Mouse (Mus musculus): ENCODE results near the gene Plcb2. TPM values are rescaled to one million over a fixed set of nuclear protein-coding genes. Genes with fewer than 3 reads are reported as not detected.

Plcb2 gene
- polyA plus RNA-seq, 1 experiment from 2014 or later, result 1.4 TPM

- 7% methylated on average over 51 of the region's 51 CpGs for WGBS
- Histone ChIP-seq H3K4me1 (replicated peaks; ENCODE audit: insufficient read depth, low read length) (peaks cover 17% of the 10 kb centered on the region), H3K36me3 (ENCODE audit: insufficient read depth, low read length) (no peaks in the 10 kb centered on the region), H3K27ac (no peak overlapping the region), H3K9ac (ENCODE audit: low read depth, low read length) (no peak overlapping the region; the same call in 1 of the 2 replicates), H3K9me3 (replicated peaks; ENCODE audit: low read length) (no peaks in the 10 kb centered on the region), H3K27me3 (ENCODE audit: insufficient read depth, low read length) (peaks cover 64% of the 10 kb centered on the region), H3K4me2 (ENCODE audit: low read length) (peak overlapping the region; percentile 63), H3K4me3 (replicated peaks; ENCODE audit: low read depth, low read length) (peak overlapping the region; percentile 45)
- DNase-seq (ENCODE audit: low spot score) (no peak), ATAC-seq (replicated peaks; ENCODE audit: low FRiP score, low read depth) (0 out of 2 replicates have a peak, but pooled peaks have one; percentile 8)
- no peak for TF ChIP-seq CTCF (IDR thresholded peaks at IDR 0.05; ENCODE audit: low read depth)
These were observed 26.0 kb downstream of the Plcb2 start for GRCm38 (mm10) chr2:118701971-118702882.

DNA sequence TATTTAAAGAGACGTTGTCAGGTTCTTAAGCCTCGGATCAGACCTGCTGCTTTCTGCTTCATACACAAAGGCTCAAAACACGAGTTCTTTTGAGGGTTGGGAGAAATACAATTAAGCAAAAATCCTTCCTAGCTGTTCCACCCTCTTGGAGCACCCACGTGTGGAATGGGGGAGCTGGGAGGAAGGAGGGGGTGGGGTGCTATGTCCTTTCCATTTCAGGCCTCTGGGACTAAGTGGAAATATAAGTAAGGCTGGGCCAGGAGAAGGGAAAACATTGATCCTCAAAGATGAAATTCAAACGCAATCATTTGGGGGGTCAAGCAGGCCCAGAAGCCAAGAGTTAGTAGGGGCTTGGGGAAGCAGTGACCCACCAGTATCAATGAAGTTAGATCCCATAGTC is 27.1 kb downstream of the Plcb2 start:
- no peaks in the 10 kb centered on the region for H3K36me3 ChIP-seq (ENCODE audit: insufficient read depth, low read length)
- H3K4me2 ChIP-seq (ENCODE audit: low read length), result no peak overlapping the region
- H3K27ac ChIP-seq, result no peak overlapping the region
- H3K9ac ChIP-seq (ENCODE audit: low read depth, low read length), result no peak overlapping the region
- H3K9me3 ChIP-seq (replicated peaks; ENCODE audit: low read length), result no peaks in the 10 kb centered on the region
- H3K4me1 ChIP-seq (replicated peaks; ENCODE audit: insufficient read depth, low read length), result peaks cover 17% of the 10 kb centered on the region
- H3K4me3 ChIP-seq (replicated peaks; ENCODE audit: low read depth, low read length), result no peak overlapping the region
- ATAC-seq (replicated peaks; ENCODE audit: low FRiP score, low read depth) (no peak), DNase-seq (ENCODE audit: low spot score) (no peak)
- WGBS, result 22% methylated on average over 5 of the region's 5 CpGs
- H3K27me3 ChIP-seq (ENCODE audit: insufficient read depth, low read length), result peaks cover 60% of the 10 kb centered on the region
- TF ChIP-seq CTCF (IDR thresholded peaks at IDR 0.05; ENCODE audit: low read depth), result no peak

DNA sequence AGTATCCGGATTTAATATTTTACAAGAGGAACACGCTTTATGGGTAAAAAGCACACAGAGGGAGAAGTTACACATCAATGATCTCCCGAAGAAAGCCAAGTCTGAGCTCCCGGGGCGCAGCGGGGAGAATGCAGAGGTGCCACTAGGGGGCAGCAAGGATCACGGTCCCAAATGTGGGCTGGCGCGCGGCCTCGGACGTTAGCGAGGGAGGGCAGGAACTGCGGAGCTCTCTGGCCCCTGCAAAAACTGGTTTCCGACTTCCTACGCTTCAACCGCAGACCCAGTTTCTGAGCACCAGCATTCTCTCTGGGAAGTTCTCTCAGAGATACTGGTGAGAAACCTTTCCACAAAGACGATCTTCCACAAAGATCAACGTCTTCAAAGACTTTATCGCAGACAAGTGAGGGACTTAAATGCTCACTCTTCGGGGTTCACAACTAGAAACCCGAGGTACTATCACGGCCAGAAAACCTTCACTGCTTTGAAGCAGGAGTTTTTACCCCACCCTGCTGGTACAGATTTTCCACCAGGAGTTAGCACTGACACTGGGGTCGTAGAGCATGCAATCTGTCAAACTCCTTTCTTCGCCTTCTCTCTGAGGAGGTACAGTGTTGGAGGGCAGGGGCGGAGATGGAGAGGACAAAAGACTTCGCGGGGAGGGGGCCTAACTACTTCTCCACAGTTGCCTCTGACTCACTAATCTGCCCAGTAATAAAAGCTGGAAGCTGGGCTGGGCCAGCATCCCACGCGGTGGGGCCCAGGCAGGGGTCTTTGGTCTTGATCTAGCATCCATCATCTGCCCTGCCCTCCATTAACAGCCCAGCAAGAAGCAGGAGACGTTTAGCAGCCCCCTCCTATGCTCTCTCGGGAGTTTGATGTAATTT is 27.8 kb downstream of the Plcb2 start:
- 0 out of 2 replicates have a peak overlapping the region, but pooled peaks have one; percentile 0 for H3K4me3 ChIP-seq (replicated peaks; ENCODE audit: low read depth, low read length)
- peak overlapping the region; percentile 41 for H3K4me2 ChIP-seq (ENCODE audit: low read length)
- H3K9ac ChIP-seq (ENCODE audit: low read depth, low read length), result no peak overlapping the region
- TF ChIP-seq CTCF (IDR thresholded peaks at IDR 0.05; ENCODE audit: low read depth), result peak; percentile 92
- DNase-seq (ENCODE audit: low spot score) (peak; percentile 91), ATAC-seq (replicated peaks; ENCODE audit: low FRiP score, low read depth) (no peak)
- no peaks in the 10 kb centered on the region for H3K36me3 ChIP-seq (ENCODE audit: insufficient read depth, low read length)
- WGBS, result 4% methylated on average over 32 of the region's 32 CpGs
- H3K27ac ChIP-seq, result no peak overlapping the region
- H3K9me3 ChIP-seq (replicated peaks; ENCODE audit: low read length), result no peaks in the 10 kb centered on the region
- H3K4me1 ChIP-seq (replicated peaks; ENCODE audit: insufficient read depth, low read length), result peaks cover 17% of the 10 kb centered on the region
- H3K27me3 ChIP-seq (ENCODE audit: insufficient read depth, low read length), result peaks cover 57% of the 10 kb centered on the region

GRCm38 (mm10) chr2:118697955-118698354 is 30.3 kb downstream of the Plcb2 start:
- peaks cover 6% of the 10 kb centered on the region for H3K4me1 ChIP-seq (replicated peaks; ENCODE audit: insufficient read depth, low read length)
- no peak overlapping the region for H3K4me3 ChIP-seq (replicated peaks; ENCODE audit: low read depth, low read length)
- H3K9ac ChIP-seq (ENCODE audit: low read depth, low read length), result no peak overlapping the region
- H3K27ac ChIP-seq, result no peak overlapping the region
- no peak for TF ChIP-seq CTCF (IDR thresholded peaks at IDR 0.05; ENCODE audit: low read depth)
- DNase-seq (ENCODE audit: low spot score), result peak; percentile 41
- H3K36me3 ChIP-seq (ENCODE audit: insufficient read depth, low read length), result no peaks in the 10 kb centered on the region
- H3K9me3 ChIP-seq (replicated peaks; ENCODE audit: low read length), result no peaks in the 10 kb centered on the region
- no peak overlapping the region for H3K4me2 ChIP-seq (ENCODE audit: low read length)
- ATAC-seq (replicated peaks; ENCODE audit: low FRiP score, low read depth), result no peak
- peaks cover 33% of the 10 kb centered on the region for H3K27me3 ChIP-seq (ENCODE audit: insufficient read depth, low read length)
- 23% methylated on average over 7 of the region's 7 CpGs for WGBS

GRCm38 (mm10) chr2:118697311-118697877 is 30.8 kb downstream of the Plcb2 start:
- 24% methylated on average over 5 of the region's 5 CpGs for WGBS
- peaks cover 27% of the 10 kb centered on the region for H3K27me3 ChIP-seq (ENCODE audit: insufficient read depth, low read length)

More at GRCm38 (mm10) chr2:118697311-118697877, 30.8 kb downstream of the Plcb2 start:
- peaks cover under 1% of the 10 kb centered on the region; the same call in 1 of the 2 replicates for H3K4me1 ChIP-seq (replicated peaks; ENCODE audit: insufficient read depth, low read length)
- ATAC-seq (replicated peaks; ENCODE audit: low FRiP score, low read depth) (no peak), DNase-seq (ENCODE audit: low spot score) (no peak)
- no peaks in the 10 kb centered on the region for H3K36me3 ChIP-seq (ENCODE audit: insufficient read depth, low read length)
- H3K9ac ChIP-seq (ENCODE audit: low read depth, low read length), result no peak overlapping the region
- H3K27ac ChIP-seq, result no peak overlapping the region
- no peak overlapping the region for H3K4me2 ChIP-seq (ENCODE audit: low read length)
- no peaks in the 10 kb centered on the region for H3K9me3 ChIP-seq (replicated peaks; ENCODE audit: low read length)
- no peak for TF ChIP-seq CTCF (IDR thresholded peaks at IDR 0.05; ENCODE audit: low read depth)
- no peak overlapping the region for H3K4me3 ChIP-seq (replicated peaks; ENCODE audit: low read depth, low read length)

Measured in kidney, postnatal 0 days (tissue).